Mouse (Mus musculus) MEL (cell line): ENCODE data around the gene Ppef2. TPM values are rescaled to one million over a fixed set of nuclear protein-coding genes. Genes with fewer than 3 reads are reported as not detected.

Source experiments
- DNase-seq: peaks from one replicate; pipeline ENCODE4 v3.0.0; 2011; ENCODE audit warnings: low read depth, low spot score
- H3K27ac ChIP-seq: 2 replicates; pipeline ENCODE4 v1.5.1; 2012; ENCODE audit warnings: low read depth, mild to moderate bottlenecking, control low read depth, low read length, moderate library complexity; ENCODE audit not compliant: control insufficient read depth
- H3K27me3 ChIP-seq, 2 experiments: fragments of 150-350 bp in 1 of 2; sonication (generic) in 1 of 2; 2 replicates each; pipeline ENCODE4 v1.6.1; 2012; ENCODE audit warnings: low read length in 2 of 2, mild to moderate bottlenecking in 2 of 2, improper control_type of control experiment in 1 of 2, moderate library complexity in 1 of 2; ENCODE audit not compliant: insufficient read depth in 2 of 2, control insufficient read depth in 1 of 2
- H3K36me3 ChIP-seq, 2 experiments: 2 replicates each; pipeline ENCODE4 v1.6.1; 2012 to 2014; ENCODE audit warnings: low read length in 2 of 2, improper control_type of control experiment in 1 of 2, inconsistent platforms in 1 of 2, mild to moderate bottlenecking in 1 of 2; ENCODE audit not compliant: insufficient read depth in 2 of 2, control insufficient read depth in 1 of 2
- H3K4me1 ChIP-seq, 2 experiments: fragments of 150-350 bp in 1 of 2; sonication (generic) in 1 of 2; 2 replicates each; pipeline ENCODE4 v1.6.1; 2012; ENCODE audit warnings: low read length in 2 of 2, improper control_type of control experiment in 1 of 2, mild to moderate bottlenecking in 1 of 2; ENCODE audit not compliant: insufficient read depth in 2 of 2, control insufficient read depth in 1 of 2
- H3K4me3 ChIP-seq, 2 experiments: fragments of 150-350 bp in 1 of 2; sonication (generic) in 1 of 2; 2 replicates each; pipeline ENCODE4 v1.5.1; 2012; ENCODE audit warnings: low read depth in 2 of 2, low read length in 2 of 2, mild to moderate bottlenecking in 2 of 2, moderate library complexity in 2 of 2, control low read depth in 1 of 2, improper control_type of control experiment in 1 of 2; ENCODE audit not compliant: control insufficient read depth in 1 of 2, insufficient read depth in 1 of 2
- H3K79me2 ChIP-seq: 2 replicates; pipeline ENCODE4 v1.6.1; 2012; ENCODE audit warnings: mild to moderate bottlenecking, low read length, moderate library complexity; ENCODE audit not compliant: control insufficient read depth, poor library complexity, insufficient read depth
- H3K9ac ChIP-seq: 2 replicates; pipeline ENCODE4 v1.6.1; 2012; ENCODE audit warnings: low read depth, mild to moderate bottlenecking, control low read depth, low read length, moderate library complexity; ENCODE audit not compliant: control insufficient read depth, poor library complexity, severe bottlenecking
- H3K9me3 ChIP-seq: fragments of 150-350 bp; sonication (generic); replicated peaks from 2 replicates; pipeline ENCODE4 v1.6.1; 2012; ENCODE audit warnings: mild to moderate bottlenecking, low read length, improper control_type of control experiment, moderate library complexity; ENCODE audit not compliant: insufficient read depth
- BHLHE40 ChIP-seq: IDR thresholded peaks from 2 replicates; pipeline ENCODE4 v1.6.1; 2012; ENCODE audit warnings: low read depth, mild to moderate bottlenecking, inconsistent platforms, low read length, improper control_type of control experiment, borderline replicate concordance
- CHD1 ChIP-seq: IDR thresholded peaks from 2 replicates; pipeline ENCODE4 v1.6.1; 2012; ENCODE audit warnings: low read depth, mild to moderate bottlenecking, inconsistent platforms, low read length, improper control_type of control experiment
- CHD2 ChIP-seq: IDR thresholded peaks from 2 replicates; pipeline ENCODE4 v1.6.1; 2011; ENCODE audit warnings: low read length, improper control_type of control experiment
- ELF1 ChIP-seq: IDR thresholded peaks from 2 replicates; pipeline ENCODE4 v1.6.1; 2014; ENCODE audit warnings: low read depth, mild to moderate bottlenecking, inconsistent platforms, low read length, improper control_type of control experiment, moderate library complexity
- EP300 ChIP-seq, 2 experiments: IDR thresholded peaks; 2 replicates each; pipeline ENCODE4 v1.6.1; 2011; ENCODE audit warnings: improper control_type of control experiment in 2 of 2, low read length in 2 of 2, low read depth in 1 of 2, mild to moderate bottlenecking in 1 of 2
- ETS1 ChIP-seq: IDR thresholded peaks from 2 replicates; pipeline ENCODE4 v1.6.1; 2012; ENCODE audit warnings: low read depth, mild to moderate bottlenecking, inconsistent platforms, low read length, improper control_type of control experiment, moderate library complexity
- GABPA ChIP-seq: IDR thresholded peaks from 2 replicates; pipeline ENCODE4 v1.6.1; 2012; ENCODE audit warnings: low read depth, mild to moderate bottlenecking, inconsistent platforms, low read length, improper control_type of control experiment, moderate library complexity
- GATA1 ChIP-seq: IDR thresholded peaks from 2 replicates; pipeline ENCODE4 v1.6.1; 2011; ENCODE audit warnings: low read depth, low read length, improper control_type of control experiment
- HCFC1 ChIP-seq: IDR thresholded peaks from 2 replicates; pipeline ENCODE4 v1.6.1; 2012; ENCODE audit warnings: low read depth, mild to moderate bottlenecking, inconsistent platforms, low read length, improper control_type of control experiment, moderate library complexity
- JUND ChIP-seq: IDR thresholded peaks from 2 replicates; pipeline ENCODE4 v1.6.1; 2011; ENCODE audit warnings: low read depth, mild to moderate bottlenecking, improper control_type of control experiment, low read length
- KAT2A ChIP-seq: conservative IDR thresholded peaks from 2 replicates; pipeline ENCODE4 v1.6.1; 2012; ENCODE audit warnings: low read depth, low read length, improper control_type of control experiment, inconsistent platforms
- MAFK ChIP-seq: IDR thresholded peaks from 2 replicates; pipeline ENCODE4 v1.6.1; 2011; ENCODE audit warnings: low read depth, mild to moderate bottlenecking, low read length, improper control_type of control experiment, borderline replicate concordance
- MAX ChIP-seq: IDR thresholded peaks from 2 replicates; pipeline ENCODE4 v1.6.1; 2011; ENCODE audit warnings: low read length, improper control_type of control experiment
- MAZ ChIP-seq: IDR thresholded peaks from 2 replicates; pipeline ENCODE4 v1.6.1; 2012; ENCODE audit warnings: low read depth, mild to moderate bottlenecking, inconsistent platforms, low read length, improper control_type of control experiment
- MEF2A ChIP-seq: IDR thresholded peaks from 2 replicates; pipeline ENCODE4 v1.6.1; 2014; ENCODE audit warnings: low read depth, mild to moderate bottlenecking, inconsistent platforms, low read length, improper control_type of control experiment; ENCODE audit not compliant: poor library complexity, insufficient replicate concordance, severe bottlenecking; ENCODE audit errors: extremely low read depth
- MXI1 ChIP-seq: IDR thresholded peaks from 2 replicates; pipeline ENCODE4 v1.6.1; 2011; ENCODE audit warnings: mild to moderate bottlenecking, low read depth, low read length, improper control_type of control experiment
- MYB ChIP-seq: IDR thresholded peaks from 2 replicates; pipeline ENCODE4 v1.6.1; 2011; ENCODE audit warnings: mild to moderate bottlenecking, low read depth, low read length, improper control_type of control experiment
- MYC ChIP-seq: IDR thresholded peaks from 2 replicates; pipeline ENCODE4 v1.6.1; 2011; ENCODE audit warnings: low read depth, mild to moderate bottlenecking, low read length, improper control_type of control experiment, moderate library complexity
- NELFE ChIP-seq: IDR thresholded peaks from 2 replicates; pipeline ENCODE4 v1.6.1; 2011; ENCODE audit warnings: low read depth, low read length, improper control_type of control experiment
- POLR2A ChIP-seq, 2 experiments: IDR thresholded peaks; 2 replicates each; pipeline ENCODE4 v1.6.1; 2011 to 2012; ENCODE audit warnings: low read length in 2 of 2, mild to moderate bottlenecking in 2 of 2, control low read depth in 1 of 2, improper control_type of control experiment in 1 of 2, low read depth in 1 of 2, moderate library complexity in 1 of 2; ENCODE audit not compliant: control insufficient read depth in 1 of 2, insufficient read depth in 1 of 2, poor library complexity in 1 of 2
- POLR2AphosphoS2 ChIP-seq: IDR thresholded peaks from 2 replicates; pipeline ENCODE4 v1.6.1; 2011; ENCODE audit warnings: low read length, improper control_type of control experiment
- RCOR1 ChIP-seq: IDR thresholded peaks from 2 replicates; pipeline ENCODE4 v1.6.1; 2012; ENCODE audit warnings: low read depth, mild to moderate bottlenecking, inconsistent platforms, low read length, improper control_type of control experiment
- SIN3A ChIP-seq: IDR thresholded peaks from 2 replicates; pipeline ENCODE4 v1.6.1; 2012; ENCODE audit warnings: low read length, improper control_type of control experiment, inconsistent platforms
- SMC3 ChIP-seq: IDR thresholded peaks from 2 replicates; pipeline ENCODE4 v1.6.1; 2011; ENCODE audit warnings: low read depth, low read length, improper control_type of control experiment
- TAL1 ChIP-seq: IDR thresholded peaks from 2 replicates; pipeline ENCODE4 v1.6.1; 2012; ENCODE audit warnings: mild to moderate bottlenecking, inconsistent platforms, low read length, moderate library complexity, mixed read lengths
- TCF12 ChIP-seq: IDR thresholded peaks from 2 replicates; pipeline ENCODE4 v1.6.1; 2014; ENCODE audit warnings: low read depth, mild to moderate bottlenecking, inconsistent platforms, low read length, improper control_type of control experiment, moderate library complexity
- USF2 ChIP-seq, 2 experiments: IDR thresholded peaks; 2 replicates each; pipeline ENCODE4 v1.6.1; 2011 to 2012; ENCODE audit warnings: improper control_type of control experiment in 2 of 2, low read length in 2 of 2, borderline replicate concordance in 1 of 2, inconsistent platforms in 1 of 2, low read depth in 1 of 2, mild to moderate bottlenecking in 1 of 2; ENCODE audit not compliant: insufficient read depth in 1 of 2
- ZC3H11A ChIP-seq: IDR thresholded peaks from 2 replicates; pipeline ENCODE4 v1.6.1; 2012; ENCODE audit warnings: low read depth, mild to moderate bottlenecking, inconsistent platforms, low read length, improper control_type of control experiment
- polyA plus RNA-seq, 2 experiments: library from polyadenylated mRNA; stranded (reverse) in 1 of 2; unstranded in 1 of 2; fragments of >175 nt in 1 of 2; fragments of >200 nt in 1 of 2; gene quantifications; 2 replicates each; pipeline versions ENCODE4 v1.2.1 to v1.2.4; 2012; ENCODE audit warnings: low replicate concordance in 2 of 2, low read depth in 1 of 2; ENCODE audit not compliant: insufficient read length in 2 of 2, insufficient read depth in 1 of 2, missing spikeins in 1 of 2
- total RNA-seq: library from RNA; depleted of rRNA; stranded (reverse); fragments of 300-350 nt; gene quantifications from 2 replicates; pipeline ENCODE4 v1.2.3, GENCODE M21; 2012

The Ppef2 gene
- total and polyA plus RNA-seq, 3 experiments = 0.04 to 0.08 TPM; not detected in 1

- Histone ChIP-seq H3K9me3 (no peaks in the 10 kb centered on the region), H3K4me3 (peak overlapping the region; percentile 8 to 29; a peak in 3 of 4 replicates), H3K27ac (peak overlapping the region; percentile 69), H3K79me2 (no peaks in the 10 kb centered on the region), H3K36me3 (peaks cover 0 to 14% of the 10 kb centered on the region in 2 experiments; a peak in 2 of 4 replicates), H3K9ac (no peak overlapping the region), H3K27me3 (no peaks in the 10 kb centered on the region), H3K4me1 (peaks cover 13 to 17% of the 10 kb centered on the region in 2 experiments)
- DNase-seq = peak; percentile 91
- TF ChIP-seq MAZ (no peak), KAT2A (no peak), GABPA (no peak), SMC3 (no peak), BHLHE40 (peak; percentile 70; the same call in 1 of the 2 replicates), MXI1 (peak; percentile 87), SIN3A (peak; percentile 80), NELFE (no peak), EP300 (IDR thresholded peaks at IDR 0.05; ENCODE audit: low read depth in 1 of 2, low read length in 2 of 2) (peak; percentile 84 to 90), HCFC1 (no peak), POLR2AphosphoS2 (no peak), TCF12 (peak; percentile 72), RCOR1 (peak; percentile 87), MYB (no peak), MAX (peak; percentile 71; the same call in 1 of the 2 replicates), USF2 (IDR thresholded peaks at IDR 0.05; ENCODE audit: borderline replicate concordance in 1 of 2, insufficient read depth in 1 of 2, low read depth in 1 of 2, low read length in 2 of 2) (no peak), ETS1 (peak; percentile 86), MYC (peak; percentile 81; the same call in 1 of the 2 replicates), GATA1 (peak; percentile 57; the same call in 1 of the 2 replicates), ZC3H11A (no peak)
These were observed 10.6 kb downstream of the Ppef2 start for GRCm38 (mm10) chr5:92245483-92245882.

- H3K4me3 ChIP-seq = peak overlapping the region in 1 of 2 experiments; percentile 29; a peak in 2 of 4 replicates
- peaks cover 13 to 17% of the 10 kb centered on the region in 2 experiments for H3K4me1 ChIP-seq
- H3K79me2 ChIP-seq = no peaks in the 10 kb centered on the region
- no peaks in the 10 kb centered on the region for H3K27me3 ChIP-seq
- H3K9ac ChIP-seq = no peak overlapping the region
- H3K27ac ChIP-seq = peak overlapping the region; percentile 61
- H3K36me3 ChIP-seq = peaks cover 0 to 14% of the 10 kb centered on the region in 2 experiments; a peak in 2 of 4 replicates
- H3K9me3 ChIP-seq = no peaks in the 10 kb centered on the region
- TF ChIP-seq CHD1 (no peak), TCF12 (0 out of 2 replicates have a peak, but pooled peaks have one; percentile 40), EP300 (IDR thresholded peaks at IDR 0.05; ENCODE audit: low read depth in 1 of 2, low read length in 2 of 2) (peak; percentile 51 to 69; a peak in 3 of 4 replicates), MAFK (no peak), ETS1 (peak; percentile 52; the same call in 1 of the 2 replicates), MEF2A (no peak), JUND (no peak), NELFE (no peak), MAZ (no peak), POLR2A (IDR thresholded peaks at IDR 0.05; ENCODE audit: control insufficient read depth in 1 of 2, insufficient read depth in 1 of 2, low read depth in 1 of 2, low read length in 2 of 2, poor library complexity in 1 of 2) (no peak), RCOR1 (no peak), CHD2 (no peak), TAL1 (no peak), ELF1 (no peak), GATA1 (peak; percentile 61; the same call in 1 of the 2 replicates)
- DNase-seq = peak; percentile 29
These were observed 11.2 kb downstream of the Ppef2 start for GRCm38 (mm10) chr5:92244900-92245299.
